Mouse (Mus musculus) spleen, adult 2 months (tissue): ENCODE results near the gene Smim7.

ENCODE experiments used
- CTCF ChIP-seq: fragments of 200-500 bp; IDR thresholded peaks from 2 replicates; pipeline ENCODE4 v1.5.1; 2011; ENCODE audit warnings: mild to moderate bottlenecking, inconsistent platforms; ENCODE audit not compliant: insufficient read depth, insufficient read length, insufficient replicate concordance; ENCODE audit errors: extremely low read depth
- POLR2A ChIP-seq: fragments of 200-500 bp; IDR thresholded peaks from 2 replicates; pipeline ENCODE4 v1.6.1; 2011; ENCODE audit warnings: low read depth, low read length, inconsistent platforms

GRCm38 (mm10) chr8:72547122-72547801 is 23.6 kb downstream of the Smim7 start:
- TF ChIP-seq POLR2A, result no peak
- no peak for TF ChIP-seq CTCF
